Mouse (Mus musculus): ENCODE results near the gene Hist1h2bk. TPM values are rescaled to one million over a fixed set of nuclear protein-coding genes. Genes with fewer than 3 reads are reported as not detected.
"Not testable (repeated sequence)": the region's sequence is repeated elsewhere in the genome, so short reads cannot be mapped to it uniquely, and the experiment has no call there.

Hist1h2bk gene
- polyA plus RNA-seq, 1 experiment from 2014 or later = 0.90 TPM

GRCm38 (mm10) chr13:22041651-22042567, 6.2 kb downstream of the Hist1h2bk start:
- Histone ChIP-seq H3K27ac (ENCODE audit: low read depth, low read length) (peak overlapping the region; percentile 81), H3K9me3 (ENCODE audit: control insufficient read depth) (no peaks in the 10 kb centered on the region), H3K9ac (ENCODE audit: low read depth, low read length) (no peak overlapping the region), H3K36me3 (ENCODE audit: control insufficient read depth, insufficient read depth) (no peaks in the 10 kb centered on the region), H3K27me3 (replicated peaks; ENCODE audit: control insufficient read depth, insufficient read depth, low read length) (no peaks in the 10 kb centered on the region), H3K4me1 (replicated peaks; ENCODE audit: control insufficient read depth, insufficient read depth, low read length) (0 out of 2 replicates have a peak, but pooled peaks cover 5% of the 10 kb centered on the region), H3K4me2 (replicated peaks; ENCODE audit: low read depth) (peak overlapping the region; percentile 70), H3K4me3 (ENCODE audit: low read depth, low read length) (peak overlapping the region; percentile 26)
- 3% methylated on average over 13 of the region's 13 CpGs for WGBS
- no peak for ATAC-seq
- TF ChIP-seq CTCF (IDR thresholded peaks at IDR 0.05; ENCODE audit: low read depth) = no peak

- peak within 1 kb of the TSS; percentile 70 for H3K4me2 ChIP-seq (replicated peaks; ENCODE audit: low read depth)
- not testable (repeated sequence) for H3K36me3 ChIP-seq (ENCODE audit: control insufficient read depth, insufficient read depth); H3K27me3 ChIP-seq (replicated peaks; ENCODE audit: control insufficient read depth, insufficient read depth, low read length); H3K4me1 ChIP-seq (replicated peaks; ENCODE audit: control insufficient read depth, insufficient read depth, low read length); H3K9me3 ChIP-seq (ENCODE audit: control insufficient read depth)
- ATAC-seq = peak; percentile 91
- peak within 1 kb of the TSS; percentile 37; the same call in 1 of the 2 replicates for H3K9ac ChIP-seq (ENCODE audit: low read depth, low read length)
- H3K27ac ChIP-seq (ENCODE audit: low read depth, low read length) = peak within 1 kb of the TSS; percentile 81
- H3K4me3 ChIP-seq (ENCODE audit: low read depth, low read length) = peak within 1 kb of the TSS; percentile 29
- under 1% methylated on average over 39 of the region's 80 CpGs for WGBS
These were observed 7.2 kb downstream of the Hist1h2bk start, which contains the start of the genes Hist1h2ag and Hist1h2bj for GRCm38 (mm10) chr13:22042568-22043502. Gene Hist1h2ag, minus strand, starts transcription at chr13:22042944. Gene Hist1h2bj, plus strand, starts transcription at chr13:22043214.

DNA sequence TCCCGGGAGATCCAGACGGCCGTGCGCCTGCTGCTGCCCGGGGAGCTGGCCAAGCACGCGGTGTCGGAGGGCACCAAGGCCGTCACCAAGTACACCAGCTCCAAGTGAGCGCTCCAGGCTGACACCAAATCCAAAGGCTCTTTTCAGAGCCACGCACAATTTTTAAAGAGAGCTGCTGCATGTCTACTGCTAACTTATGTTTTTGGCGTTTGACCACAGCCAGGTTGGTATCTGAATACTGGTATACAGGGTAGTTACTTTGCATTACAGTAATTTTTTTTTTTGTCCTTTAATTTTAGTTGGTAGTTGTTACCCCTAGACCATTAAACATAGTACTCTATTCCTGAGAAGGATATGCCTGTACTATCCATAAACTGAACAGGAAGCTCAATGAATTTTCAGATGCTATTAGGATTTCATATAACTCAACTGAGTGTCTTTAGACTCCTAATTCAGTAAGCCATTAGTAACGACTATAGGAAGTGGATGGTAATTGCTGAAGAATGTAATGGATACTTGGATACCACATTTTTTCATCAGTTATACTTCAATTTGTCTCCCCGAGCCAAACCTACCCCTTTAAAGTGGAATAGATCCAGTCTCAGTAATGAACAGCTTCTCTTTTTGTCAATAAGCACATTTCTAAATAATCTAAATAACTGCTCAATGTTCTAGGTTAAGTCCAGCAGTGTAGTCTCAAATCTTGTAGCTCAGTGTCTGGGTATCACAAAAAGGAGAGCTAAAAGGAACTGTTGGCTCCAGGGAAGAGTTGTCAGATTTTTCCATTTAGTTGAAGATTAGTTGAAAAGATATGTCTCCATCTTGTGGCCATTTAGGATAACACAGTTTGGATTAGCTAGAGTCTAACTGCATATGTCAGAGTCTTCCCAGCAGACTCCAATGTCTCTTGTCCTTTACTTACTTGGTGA, 8.1 kb downstream of the Hist1h2bk start:
- H3K27ac ChIP-seq (ENCODE audit: low read depth, low read length) = peak overlapping the region; percentile 57; the same call in 1 of the 2 replicates
- no peaks in the 10 kb centered on the region for H3K36me3 ChIP-seq (ENCODE audit: control insufficient read depth, insufficient read depth)
- peak overlapping the region; percentile 29 for H3K4me3 ChIP-seq (ENCODE audit: low read depth, low read length)
- no peaks in the 10 kb centered on the region for H3K9me3 ChIP-seq (ENCODE audit: control insufficient read depth)
- no peaks in the 10 kb centered on the region for H3K27me3 ChIP-seq (replicated peaks; ENCODE audit: control insufficient read depth, insufficient read depth, low read length)
- under 1% methylated on average over 10 of the region's 14 CpGs for WGBS
- ATAC-seq = peak; percentile 7; the same call in 1 of the 2 replicates
- peak; percentile 78 for TF ChIP-seq CTCF (IDR thresholded peaks at IDR 0.05; ENCODE audit: low read depth)
- peak overlapping the region; percentile 37; the same call in 1 of the 2 replicates for H3K9ac ChIP-seq (ENCODE audit: low read depth, low read length)
- 0 out of 2 replicates have a peak, but pooled peaks cover 5% of the 10 kb centered on the region for H3K4me1 ChIP-seq (replicated peaks; ENCODE audit: control insufficient read depth, insufficient read depth, low read length)
- H3K4me2 ChIP-seq (replicated peaks; ENCODE audit: low read depth) = peak overlapping the region; percentile 70

- Histone ChIP-seq H3K36me3 (ENCODE audit: control insufficient read depth, insufficient read depth) (no peaks in the 10 kb centered on the region), H3K4me3 (ENCODE audit: low read depth, low read length) (no peak overlapping the region), H3K4me1 (replicated peaks; ENCODE audit: control insufficient read depth, insufficient read depth, low read length) (0 out of 2 replicates have a peak, but pooled peaks cover 5% of the 10 kb centered on the region), H3K9me3 (ENCODE audit: control insufficient read depth) (no peaks in the 10 kb centered on the region), H3K27ac (ENCODE audit: low read depth, low read length) (no peak overlapping the region), H3K27me3 (replicated peaks; ENCODE audit: control insufficient read depth, insufficient read depth, low read length) (no peaks in the 10 kb centered on the region), H3K4me2 (replicated peaks; ENCODE audit: low read depth) (0 out of 2 replicates have a peak overlapping the region, but pooled peaks have one; percentile 70), H3K9ac (ENCODE audit: low read depth, low read length) (no peak overlapping the region)
- TF ChIP-seq CTCF (IDR thresholded peaks at IDR 0.05; ENCODE audit: low read depth) = no peak
- no peak for ATAC-seq
- WGBS = 90% methylated on average over 6 of the region's 6 CpGs
These were observed 8.9 kb downstream of the Hist1h2bk start for GRCm38 (mm10) chr13:22044432-22045155.

DNA sequence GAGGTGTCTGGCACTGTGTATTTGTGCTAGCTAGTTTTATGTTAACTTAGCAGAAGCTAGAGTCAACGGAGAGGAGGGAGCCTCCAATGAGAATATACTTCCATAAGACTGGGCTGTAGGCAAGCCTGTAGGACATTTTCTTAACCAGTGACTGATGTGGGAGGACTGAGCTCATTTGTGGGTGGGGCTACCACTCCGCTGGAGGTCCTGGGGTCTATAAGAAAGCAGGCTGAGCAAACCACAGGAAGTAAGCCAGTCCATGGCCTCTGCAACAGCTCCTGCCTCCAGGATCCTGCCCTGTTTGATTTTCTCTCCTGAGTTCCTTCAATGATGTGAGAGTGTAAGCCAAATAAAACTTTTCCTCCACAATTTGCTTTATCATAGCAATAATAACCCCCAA, 9.6 kb downstream of the Hist1h2bk start:
- Histone ChIP-seq H3K36me3 (ENCODE audit: control insufficient read depth, insufficient read depth) (no peaks in the 10 kb centered on the region), H3K27me3 (replicated peaks; ENCODE audit: control insufficient read depth, insufficient read depth, low read length) (no peaks in the 10 kb centered on the region), H3K4me1 (replicated peaks; ENCODE audit: control insufficient read depth, insufficient read depth, low read length) (0 out of 2 replicates have a peak, but pooled peaks cover 4% of the 10 kb centered on the region), H3K27ac (ENCODE audit: low read depth, low read length) (no peak overlapping the region), H3K4me3 (ENCODE audit: low read depth, low read length) (no peak overlapping the region), H3K9ac (ENCODE audit: low read depth, low read length) (no peak overlapping the region), H3K9me3 (ENCODE audit: control insufficient read depth) (no peaks in the 10 kb centered on the region), H3K4me2 (replicated peaks; ENCODE audit: low read depth) (no peak overlapping the region)
- 67% methylated on average over 2 of the region's 2 CpGs for WGBS
- ATAC-seq = no peak
- TF ChIP-seq CTCF (IDR thresholded peaks at IDR 0.05; ENCODE audit: low read depth) = no peak
